Mouse (Mus musculus) ES-Bruce4 (cell line): Measurements from ENCODE around the gene Mroh7.

ENCODE experiments used
- CTCF ChIP-seq: IDR thresholded peaks from one replicate; pipeline ENCODE4 v1.8.1; 2011; ENCODE audit warnings: low read depth, low read length
- POLR2A ChIP-seq: IDR thresholded peaks from one replicate; pipeline ENCODE4 v1.8.1; 2011; ENCODE audit warnings: low read length; ENCODE audit not compliant: insufficient read depth

- no peak for TF ChIP-seq POLR2A
- TF ChIP-seq CTCF, result no peak
These were observed 36.8 kb downstream of the Mroh7 start for GRCm38 (mm10) chr4:106693841-106694430.
